Mouse (Mus musculus): ENCODE data around the gene Smg1. TPM values are rescaled to one million over a fixed set of nuclear protein-coding genes. Genes with fewer than 3 reads are reported as not detected.

The Smg1 gene
- polyA plus RNA-seq, 1 experiment from 2014 or later, result 4.0 TPM

- 81% methylated on average over 6 of the region's 6 CpGs for WGBS (ENCODE audit: insufficient replicate concordance)
- ATAC-seq, result no peak
Observed at GRCm38 (mm10) chr7:118154150-118154549, 89.3 kb downstream of the Smg1 start.

DNA sequence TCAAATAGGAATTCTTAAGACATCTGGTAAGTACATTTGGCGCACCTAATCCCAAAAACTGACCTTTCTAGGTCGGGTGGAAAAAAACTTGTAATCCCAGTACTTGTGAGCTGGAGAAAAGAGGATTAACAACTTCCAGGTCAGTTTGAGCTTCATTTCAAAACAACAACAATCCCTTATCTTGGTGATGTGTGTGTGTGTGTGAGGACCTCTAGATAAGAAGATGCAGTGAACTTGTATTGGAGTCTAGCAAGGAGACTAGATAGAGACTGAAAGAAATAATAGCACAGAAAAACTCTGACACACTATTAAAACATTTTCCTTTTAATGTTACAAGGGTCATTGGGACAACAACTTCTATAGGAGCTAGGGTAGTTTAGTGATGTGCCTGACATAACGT is 99.9 kb downstream of the Smg1 start:
- peaks cover 75% of the 10 kb centered on the region for H3K36me3 ChIP-seq (replicated peaks; ENCODE audit: insufficient read depth, low read length)
- 0 out of 2 replicates have a peak, but pooled peaks cover 3% of the 10 kb centered on the region for H3K4me1 ChIP-seq (ENCODE audit: insufficient read depth)
- H3K27me3 ChIP-seq (ENCODE audit: insufficient read depth, low read length), result no peaks in the 10 kb centered on the region
- no peak; the same call in 1 of the 2 replicates for TF ChIP-seq EP300 (IDR thresholded peaks at IDR 0.05; ENCODE audit: low read depth)
- no peak for TF ChIP-seq CTCF (IDR thresholded peaks at IDR 0.05; ENCODE audit: low read depth)
- no peak overlapping the region for H3K9ac ChIP-seq (replicated peaks)
- no peak overlapping the region for H3K4me3 ChIP-seq (ENCODE audit: low read depth, low read length)
- no peaks in the 10 kb centered on the region for H3K9me3 ChIP-seq (ENCODE audit: low read length)
- ATAC-seq, result peak; percentile 79
- WGBS (ENCODE audit: insufficient replicate concordance), result 79% methylated on average over 3 of the region's 3 CpGs
- H3K4me2 ChIP-seq (ENCODE audit: low read depth, low read length), result no peak overlapping the region
- peak overlapping the region; percentile 9; the same call in 1 of the 2 replicates for H3K27ac ChIP-seq (ENCODE audit: low read depth)
- DNase-seq, result no peak

More at GRCm38 (mm10) chr7:118154150-118154549, 89.3 kb downstream of the Smg1 start:
- Histone ChIP-seq H3K36me3 (replicated peaks; ENCODE audit: insufficient read depth, low read length) (peaks cover 70% of the 10 kb centered on the region), H3K9me3 (ENCODE audit: low read length) (no peaks in the 10 kb centered on the region), H3K27me3 (ENCODE audit: insufficient read depth, low read length) (no peaks in the 10 kb centered on the region), H3K4me1 (ENCODE audit: insufficient read depth) (no peaks in the 10 kb centered on the region), H3K27ac (ENCODE audit: low read depth) (no peak overlapping the region), H3K4me3 (ENCODE audit: low read depth, low read length) (no peak overlapping the region), H3K4me2 (ENCODE audit: low read depth, low read length) (no peak overlapping the region), H3K9ac (replicated peaks) (no peak overlapping the region)
- no peak for DNase-seq
- no peak for TF ChIP-seq EP300 (IDR thresholded peaks at IDR 0.05; ENCODE audit: low read depth)
- no peak for TF ChIP-seq CTCF (IDR thresholded peaks at IDR 0.05; ENCODE audit: low read depth)

DNA sequence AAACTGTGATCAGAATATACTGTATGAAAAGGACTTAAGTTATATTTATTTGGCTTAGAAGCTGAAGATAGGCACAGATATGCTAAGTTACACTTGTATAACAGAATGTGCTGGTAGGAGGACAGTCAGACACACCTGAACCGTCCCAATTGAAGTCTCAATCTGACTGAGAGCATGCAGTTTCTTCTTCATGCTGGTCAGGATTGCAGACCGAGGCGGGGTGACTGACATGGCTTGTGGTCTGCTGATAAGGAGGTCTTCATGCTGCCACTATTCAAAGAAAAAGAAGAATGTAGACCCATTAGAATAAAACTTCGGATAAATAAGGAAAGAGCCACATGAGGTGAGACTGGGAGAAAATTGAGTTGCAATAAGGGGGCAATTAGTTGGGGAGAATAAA is 100.3 kb downstream of the Smg1 start:
- DNase-seq, result no peak
- H3K4me2 ChIP-seq (ENCODE audit: low read depth, low read length), result no peak overlapping the region
- ATAC-seq, result peak; percentile 84
- H3K4me3 ChIP-seq (ENCODE audit: low read depth, low read length), result no peak overlapping the region
- 0 out of 2 replicates have a peak, but pooled peaks cover 3% of the 10 kb centered on the region for H3K4me1 ChIP-seq (ENCODE audit: insufficient read depth)
- H3K9ac ChIP-seq (replicated peaks), result no peak overlapping the region
- WGBS (ENCODE audit: insufficient replicate concordance), result 50% methylated on average over 4 of the region's 4 CpGs
- TF ChIP-seq EP300 (IDR thresholded peaks at IDR 0.05; ENCODE audit: low read depth), result peak; percentile 41; the same call in 1 of the 2 replicates
- TF ChIP-seq CTCF (IDR thresholded peaks at IDR 0.05; ENCODE audit: low read depth), result no peak
- peaks cover 70% of the 10 kb centered on the region for H3K36me3 ChIP-seq (replicated peaks; ENCODE audit: insufficient read depth, low read length)
- H3K9me3 ChIP-seq (ENCODE audit: low read length), result no peaks in the 10 kb centered on the region
- no peaks in the 10 kb centered on the region for H3K27me3 ChIP-seq (ENCODE audit: insufficient read depth, low read length)
- peak overlapping the region; percentile 9; the same call in 1 of the 2 replicates for H3K27ac ChIP-seq (ENCODE audit: low read depth)

DNA sequence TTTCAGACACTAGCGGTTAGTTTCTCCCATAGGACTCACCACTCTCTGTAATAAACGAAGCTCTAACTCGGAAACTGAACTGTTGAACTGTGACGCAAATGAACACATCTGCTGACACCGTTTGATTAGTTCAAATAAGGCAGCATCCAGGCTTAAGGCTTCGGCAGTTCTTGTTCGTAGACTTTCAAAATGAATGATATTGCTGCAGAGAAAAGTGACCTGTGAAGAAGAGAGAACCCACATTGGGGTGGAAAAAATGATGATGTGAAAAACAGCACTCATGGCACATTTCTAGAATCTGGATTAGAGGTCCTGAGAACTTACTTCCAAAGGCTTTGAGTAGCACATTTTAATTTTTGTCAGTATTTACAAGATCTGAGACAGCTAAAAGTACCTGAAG is 102.2 kb downstream of the Smg1 start:
- H3K4me2 ChIP-seq (ENCODE audit: low read depth, low read length), result no peak overlapping the region
- H3K27ac ChIP-seq (ENCODE audit: low read depth), result no peak overlapping the region
- H3K9ac ChIP-seq (replicated peaks), result no peak overlapping the region
- no peaks in the 10 kb centered on the region for H3K9me3 ChIP-seq (ENCODE audit: low read length)
- no peak overlapping the region for H3K4me3 ChIP-seq (ENCODE audit: low read depth, low read length)
- H3K36me3 ChIP-seq (replicated peaks; ENCODE audit: insufficient read depth, low read length), result peaks cover 80% of the 10 kb centered on the region
- WGBS (ENCODE audit: insufficient replicate concordance), result 85% methylated on average over 7 of the region's 7 CpGs
- ATAC-seq (no peak), DNase-seq (no peak)
- no peaks in the 10 kb centered on the region for H3K27me3 ChIP-seq (ENCODE audit: insufficient read depth, low read length)
- TF ChIP-seq EP300 (IDR thresholded peaks at IDR 0.05; ENCODE audit: low read depth) (no peak), CTCF (IDR thresholded peaks at IDR 0.05; ENCODE audit: low read depth) (no peak)
- 0 out of 2 replicates have a peak, but pooled peaks cover 3% of the 10 kb centered on the region for H3K4me1 ChIP-seq (ENCODE audit: insufficient read depth)

- Histone ChIP-seq H3K27me3 (ENCODE audit: insufficient read depth, low read length) (no peaks in the 10 kb centered on the region), H3K4me2 (ENCODE audit: low read depth, low read length) (no peak overlapping the region), H3K9me3 (ENCODE audit: low read length) (no peaks in the 10 kb centered on the region), H3K4me3 (ENCODE audit: low read depth, low read length) (no peak overlapping the region), H3K9ac (replicated peaks) (no peak overlapping the region), H3K36me3 (replicated peaks; ENCODE audit: insufficient read depth, low read length) (peaks cover 46% of the 10 kb centered on the region), H3K27ac (ENCODE audit: low read depth) (no peak overlapping the region), H3K4me1 (ENCODE audit: insufficient read depth) (peaks cover 5% of the 10 kb centered on the region; the same call in 1 of the 2 replicates)
- WGBS (ENCODE audit: insufficient replicate concordance), result 85% methylated on average over 11 of the region's 11 CpGs
- DNase-seq (no peak), ATAC-seq (no peak)
- TF ChIP-seq CTCF (IDR thresholded peaks at IDR 0.05; ENCODE audit: low read depth), result no peak
- no peak for TF ChIP-seq EP300 (IDR thresholded peaks at IDR 0.05; ENCODE audit: low read depth)
Observed at GRCm38 (mm10) chr7:118135128-118135527, 108.3 kb downstream of the Smg1 start.

GRCm38 (mm10) chr7:118129430-118130041 is 113.9 kb downstream of the Smg1 start, which contains the start of gene Arl6ip1:
Arl6ip1 (minus strand) TSS chr7:118129662.
- peak within 1 kb of the TSS; percentile 89 for H3K4me3 ChIP-seq (ENCODE audit: low read depth, low read length)
- peak within 1 kb of the TSS; percentile 97 for H3K27ac ChIP-seq (ENCODE audit: low read depth)
- under 1% methylated on average over 39 of the region's 39 CpGs for WGBS (ENCODE audit: insufficient replicate concordance)
- peaks cover 28% of the 10 kb centered on the region for H3K4me1 ChIP-seq (ENCODE audit: insufficient read depth)
- no peaks in the 10 kb centered on the region for H3K27me3 ChIP-seq (ENCODE audit: insufficient read depth, low read length)
- ATAC-seq, result peak; percentile 99
- H3K4me2 ChIP-seq (ENCODE audit: low read depth, low read length), result peak within 1 kb of the TSS; percentile 81
- no peaks in the 10 kb centered on the region for H3K9me3 ChIP-seq (ENCODE audit: low read length)
- H3K36me3 ChIP-seq (replicated peaks; ENCODE audit: insufficient read depth, low read length), result peaks cover 16% of the 10 kb centered on the region
- TF ChIP-seq EP300 (IDR thresholded peaks at IDR 0.05; ENCODE audit: low read depth) (peak; percentile 85), CTCF (IDR thresholded peaks at IDR 0.05; ENCODE audit: low read depth) (no peak)
- H3K9ac ChIP-seq (replicated peaks), result peak within 1 kb of the TSS; percentile 96
- peak; percentile 98 for DNase-seq
